Mouse (Mus musculus) stomach, embryonic 16.5 days (tissue): ENCODE data around the gene R3hcc1l. TPM values are rescaled to one million over a fixed set of nuclear protein-coding genes. Genes with fewer than 3 reads are reported as not detected.

Experiments used
- polyA plus RNA-seq: library from polyadenylated mRNA; unstranded; fragments of >200 nt; fragmentation: Nextera tagmentation; extraction: Ambion mirVana; gene quantifications from 2 replicates; pipeline ENCODE4 v1.2.1, GENCODE M21; 2015

Gene R3hcc1l
- polyA plus RNA-seq, 1 experiment from 2014 or later = 22.2 TPM

Other genes starting within 250 kb of the R3hcc1l start
- gene Crtac1, start 87.0 kb upstream of the R3hcc1l start, polyA plus RNA-seq = 3.9 and 5.2 TPM in 2 replicates
- gene Loxl4, start 94.1 kb downstream of the R3hcc1l start, polyA plus RNA-seq = 5.0 and 5.1 TPM in 2 replicates
- gene Pyroxd2, start 234.0 kb downstream of the R3hcc1l start, polyA plus RNA-seq = 5.1 and 5.4 TPM in 2 replicates